Mouse (Mus musculus): Measurements from ENCODE around the gene Prdm5. TPM values are rescaled to one million over a fixed set of nuclear protein-coding genes. Genes with fewer than 3 reads are reported as not detected.

Prdm5 gene
- polyA plus RNA-seq, 1 experiment from 2014 or later = 14.1 TPM

DNA sequence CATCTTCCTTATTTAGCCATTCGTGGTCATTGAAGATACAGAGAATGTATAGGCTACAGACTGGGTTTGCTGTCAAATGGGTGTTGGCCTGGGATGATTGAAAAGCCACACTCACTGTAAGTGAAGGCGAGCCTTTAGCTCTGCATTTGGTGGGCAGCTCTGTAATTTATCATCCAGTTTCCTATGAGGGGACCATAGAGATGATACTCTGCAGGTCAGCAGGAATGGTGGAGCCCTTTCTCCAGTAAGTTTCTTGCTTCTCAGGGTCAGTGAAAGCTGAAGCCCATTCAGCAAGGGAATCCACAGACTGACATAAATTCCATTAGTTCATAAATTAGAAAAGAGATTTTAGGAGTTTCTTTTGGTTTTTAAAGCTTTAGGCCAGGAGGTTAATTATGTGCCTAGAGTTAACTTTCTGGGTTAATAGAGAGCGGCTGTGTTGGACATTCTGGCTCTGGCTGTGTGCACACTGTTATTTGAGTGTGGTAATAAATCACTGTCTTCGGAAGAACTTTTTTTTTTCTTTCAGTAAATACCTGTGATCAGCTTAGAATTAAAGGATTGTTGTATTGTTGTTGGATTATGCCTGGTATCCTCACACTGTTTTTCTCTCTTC is 113.4 kb downstream of the Prdm5 start:
- ATAC-seq (replicated peaks; ENCODE audit: low FRiP score, low read depth) = peak; percentile 59; the same call in 1 of the 2 replicates
- Histone ChIP-seq H3K9me3 (replicated peaks; ENCODE audit: low read length) (no peaks in the 10 kb centered on the region), H3K36me3 (ENCODE audit: insufficient read depth, low read length) (peaks cover 1% of the 10 kb centered on the region; the same call in 1 of the 2 replicates), H3K9ac (ENCODE audit: low read depth, low read length) (no peak overlapping the region), H3K4me2 (ENCODE audit: low read length) (no peak overlapping the region), H3K4me3 (replicated peaks; ENCODE audit: low read depth, low read length) (no peak overlapping the region), H3K27me3 (ENCODE audit: insufficient read depth, low read length) (no peaks in the 10 kb centered on the region), H3K27ac (no peak overlapping the region), H3K4me1 (replicated peaks; ENCODE audit: insufficient read depth, low read length) (no peaks in the 10 kb centered on the region)
- 29% methylated on average over 4 of the region's 4 CpGs for WGBS
- peak; percentile 88 for DNase-seq (ENCODE audit: low spot score)
- TF ChIP-seq CTCF (IDR thresholded peaks at IDR 0.05; ENCODE audit: low read depth) = no peak

DNA sequence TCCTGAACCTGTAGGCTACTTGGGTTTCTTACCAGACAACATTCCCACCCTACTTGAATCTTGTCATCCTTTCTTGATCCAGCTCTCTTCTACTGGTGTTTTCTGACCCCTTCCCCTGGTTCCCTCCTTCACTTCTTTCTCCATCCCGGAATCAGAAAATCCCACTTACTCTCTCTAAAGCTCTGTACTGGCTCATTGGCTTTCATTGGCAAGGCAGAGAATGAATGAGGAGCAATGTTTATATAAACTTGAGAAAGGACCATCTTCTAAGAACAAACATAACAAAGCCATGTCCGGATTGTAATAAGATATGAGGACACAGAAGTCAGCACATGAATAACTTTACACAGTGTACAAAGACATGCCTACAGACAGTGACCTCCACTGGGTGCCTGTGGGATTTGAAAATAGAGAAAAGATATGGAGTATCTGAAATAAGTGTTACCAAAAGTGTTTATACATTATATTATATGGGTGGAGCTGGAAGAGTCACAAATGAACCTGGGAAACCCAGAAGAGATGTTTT is 127.9 kb downstream of the Prdm5 start:
- H3K27ac ChIP-seq = no peak overlapping the region
- peak; percentile 69 for DNase-seq (ENCODE audit: low spot score)
- peak; percentile 59; the same call in 1 of the 2 replicates for ATAC-seq (replicated peaks; ENCODE audit: low FRiP score, low read depth)

DNA sequence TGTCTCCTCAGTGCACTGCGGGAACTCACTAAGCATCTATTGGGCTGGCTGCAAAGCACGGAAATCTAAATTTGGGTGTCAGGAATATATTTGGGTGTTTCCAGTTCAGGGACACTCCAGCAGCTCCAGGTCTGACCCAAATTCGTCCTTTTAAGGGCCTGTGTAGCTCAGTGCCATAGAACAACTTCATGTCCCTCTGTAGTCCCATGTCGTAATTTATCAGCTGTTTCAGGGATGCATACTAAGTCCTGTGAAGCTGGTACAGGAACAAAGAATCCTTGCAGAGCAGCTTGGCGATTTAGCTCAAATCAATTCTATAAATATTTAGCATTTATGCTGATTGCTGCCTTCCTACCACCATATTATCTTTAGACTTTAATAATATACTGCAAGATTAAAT is 136.6 kb downstream of the Prdm5 start:
- Histone ChIP-seq H3K27ac (no peak overlapping the region), H3K9me3 (replicated peaks; ENCODE audit: low read length) (no peaks in the 10 kb centered on the region), H3K9ac (ENCODE audit: low read depth, low read length) (no peak overlapping the region), H3K36me3 (ENCODE audit: insufficient read depth, low read length) (0 out of 2 replicates have a peak, but pooled peaks cover 6% of the 10 kb centered on the region), H3K4me1 (replicated peaks; ENCODE audit: insufficient read depth, low read length) (no peaks in the 10 kb centered on the region), H3K27me3 (ENCODE audit: insufficient read depth, low read length) (no peaks in the 10 kb centered on the region), H3K4me2 (ENCODE audit: low read length) (no peak overlapping the region), H3K4me3 (replicated peaks; ENCODE audit: low read depth, low read length) (no peak overlapping the region)
- DNase-seq (ENCODE audit: low spot score) (no peak), ATAC-seq (replicated peaks; ENCODE audit: low FRiP score, low read depth) (no peak)
- WGBS = 84% methylated on average over 5 of the region's 5 CpGs
- no peak for TF ChIP-seq CTCF (IDR thresholded peaks at IDR 0.05; ENCODE audit: low read depth)

More for the DNA sequence above, 127.9 kb downstream of the Prdm5 start:
- H3K9ac ChIP-seq (ENCODE audit: low read depth, low read length) = no peak overlapping the region
- 45% methylated on average over 2 of the region's 2 CpGs for WGBS
- H3K4me2 ChIP-seq (ENCODE audit: low read length) = no peak overlapping the region
- H3K36me3 ChIP-seq (ENCODE audit: insufficient read depth, low read length) = 0 out of 2 replicates have a peak, but pooled peaks cover 2% of the 10 kb centered on the region
- no peak for TF ChIP-seq CTCF (IDR thresholded peaks at IDR 0.05; ENCODE audit: low read depth)
- H3K4me3 ChIP-seq (replicated peaks; ENCODE audit: low read depth, low read length) = no peak overlapping the region
- H3K4me1 ChIP-seq (replicated peaks; ENCODE audit: insufficient read depth, low read length) = no peaks in the 10 kb centered on the region
- H3K9me3 ChIP-seq (replicated peaks; ENCODE audit: low read length) = no peaks in the 10 kb centered on the region
- no peaks in the 10 kb centered on the region for H3K27me3 ChIP-seq (ENCODE audit: insufficient read depth, low read length)

DNA sequence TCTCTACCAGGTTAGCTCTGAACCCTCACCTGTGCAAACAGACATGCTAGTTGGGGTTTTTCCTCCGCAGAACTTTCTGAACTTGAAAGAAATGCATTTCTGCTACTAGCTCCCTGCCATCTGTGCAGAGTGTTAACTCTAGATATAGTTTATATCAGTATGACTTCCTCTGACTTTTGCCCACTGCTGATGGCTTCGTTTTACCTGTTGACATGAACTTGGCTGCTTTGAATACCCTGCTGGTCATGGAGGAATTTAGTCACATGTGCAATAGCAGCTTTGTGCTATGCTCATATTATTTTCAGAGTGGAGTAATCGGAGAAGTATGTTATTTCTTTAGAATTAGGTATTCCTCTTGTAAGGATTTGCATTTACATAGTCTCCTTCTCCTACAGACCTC is 142.9 kb downstream of the Prdm5 start:
- no peaks in the 10 kb centered on the region for H3K36me3 ChIP-seq (ENCODE audit: insufficient read depth, low read length)
- H3K9ac ChIP-seq (ENCODE audit: low read depth, low read length) = no peak overlapping the region
- DNase-seq (ENCODE audit: low spot score) = no peak
- no peak overlapping the region for H3K4me2 ChIP-seq (ENCODE audit: low read length)
- H3K9me3 ChIP-seq (replicated peaks; ENCODE audit: low read length) = no peaks in the 10 kb centered on the region
- no peak overlapping the region for H3K27ac ChIP-seq
- H3K4me1 ChIP-seq (replicated peaks; ENCODE audit: insufficient read depth, low read length) = no peaks in the 10 kb centered on the region
- no peak overlapping the region for H3K4me3 ChIP-seq (replicated peaks; ENCODE audit: low read depth, low read length)
- H3K27me3 ChIP-seq (ENCODE audit: insufficient read depth, low read length) = no peaks in the 10 kb centered on the region
- ATAC-seq (replicated peaks; ENCODE audit: low FRiP score, low read depth) = no peak
- no peak for TF ChIP-seq CTCF (IDR thresholded peaks at IDR 0.05; ENCODE audit: low read depth)
- WGBS = 86% methylated on average over 3 of the region's 3 CpGs

DNA sequence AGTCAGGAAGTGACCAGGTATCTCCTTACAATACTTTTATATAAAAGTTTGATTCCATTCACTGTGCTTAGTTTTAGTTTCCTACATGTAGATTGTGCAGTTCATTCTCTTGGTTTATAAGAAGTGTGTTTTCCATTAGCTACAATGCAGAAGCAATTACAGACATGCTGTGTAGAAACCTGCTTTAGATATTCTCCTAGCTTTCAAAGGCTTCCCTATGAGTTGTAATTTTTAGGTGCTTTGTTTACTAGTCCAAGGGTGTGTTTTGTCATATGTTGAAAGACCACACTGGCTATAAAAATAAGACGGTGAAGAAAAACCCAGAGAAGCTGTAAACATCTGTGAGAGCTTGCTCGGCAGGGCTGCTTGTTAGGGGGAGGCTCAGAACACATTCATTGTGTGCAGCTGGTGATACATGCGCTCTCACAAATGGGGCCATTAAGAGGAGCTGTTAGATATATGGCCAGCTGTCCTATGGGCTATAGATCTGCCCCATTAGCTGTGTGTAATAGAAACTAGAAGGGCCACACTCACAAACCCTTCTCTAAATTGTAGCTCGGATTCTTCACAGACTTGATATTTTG is 144.8 kb downstream of the Prdm5 start:
- no peak overlapping the region for H3K9ac ChIP-seq (ENCODE audit: low read depth, low read length)
- H3K4me2 ChIP-seq (ENCODE audit: low read length) = no peak overlapping the region
- H3K27ac ChIP-seq = no peak overlapping the region
- no peak overlapping the region for H3K4me3 ChIP-seq (replicated peaks; ENCODE audit: low read depth, low read length)
- no peaks in the 10 kb centered on the region for H3K9me3 ChIP-seq (replicated peaks; ENCODE audit: low read length)
- TF ChIP-seq CTCF (IDR thresholded peaks at IDR 0.05; ENCODE audit: low read depth) = no peak
- no peaks in the 10 kb centered on the region for H3K36me3 ChIP-seq (ENCODE audit: insufficient read depth, low read length)
- DNase-seq (ENCODE audit: low spot score) = peak; percentile 11
- no peaks in the 10 kb centered on the region for H3K27me3 ChIP-seq (ENCODE audit: insufficient read depth, low read length)
- ATAC-seq (replicated peaks; ENCODE audit: low FRiP score, low read depth) = no peak
- no peaks in the 10 kb centered on the region for H3K4me1 ChIP-seq (replicated peaks; ENCODE audit: insufficient read depth, low read length)
- 33% methylated on average over 4 of the region's 4 CpGs for WGBS

DNA sequence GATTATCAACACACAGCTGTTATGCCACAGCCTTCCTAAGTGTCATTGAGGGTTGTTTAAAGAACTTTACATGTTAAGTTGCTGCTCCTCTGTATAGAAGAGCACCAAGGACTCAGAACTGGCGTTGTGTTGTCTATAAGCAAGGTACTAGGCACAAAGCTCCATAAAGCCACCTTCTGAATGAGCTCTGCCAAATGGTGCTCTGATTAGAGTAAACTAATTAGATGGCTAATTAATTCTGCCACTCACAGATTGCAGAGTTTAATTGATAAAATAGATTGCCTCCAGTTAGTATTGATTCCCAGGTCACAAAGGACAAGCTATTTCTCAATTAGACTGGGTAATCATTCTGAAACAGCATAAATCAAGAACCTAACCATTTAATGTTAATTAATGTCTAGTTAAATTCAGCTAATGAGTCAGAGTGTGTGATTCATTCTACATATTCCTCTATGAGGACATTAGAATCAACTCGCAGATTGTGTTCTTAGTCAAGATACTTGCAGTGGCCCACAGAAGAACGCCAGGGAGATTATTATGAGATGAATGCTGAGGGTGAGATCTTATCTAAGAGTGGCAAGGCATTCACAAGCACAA is 147.0 kb downstream of the Prdm5 start:
- no peak overlapping the region for H3K9ac ChIP-seq (ENCODE audit: low read depth, low read length)
- H3K27me3 ChIP-seq (ENCODE audit: insufficient read depth, low read length) = no peaks in the 10 kb centered on the region
- no peaks in the 10 kb centered on the region for H3K9me3 ChIP-seq (replicated peaks; ENCODE audit: low read length)
- TF ChIP-seq CTCF (IDR thresholded peaks at IDR 0.05; ENCODE audit: low read depth) = no peak
- no peak overlapping the region for H3K4me2 ChIP-seq (ENCODE audit: low read length)
- no peak overlapping the region for H3K4me3 ChIP-seq (replicated peaks; ENCODE audit: low read depth, low read length)
- ATAC-seq (replicated peaks; ENCODE audit: low FRiP score, low read depth) = no peak
- H3K4me1 ChIP-seq (replicated peaks; ENCODE audit: insufficient read depth, low read length) = no peaks in the 10 kb centered on the region
- 82% methylated on average over 3 of the region's 3 CpGs for WGBS
- no peak overlapping the region for H3K27ac ChIP-seq
- H3K36me3 ChIP-seq (ENCODE audit: insufficient read depth, low read length) = no peaks in the 10 kb centered on the region
- DNase-seq (ENCODE audit: low spot score) = no peak

Data from kidney, postnatal 0 days (tissue).